Mouse (Mus musculus) MEL-GATA-1-ER (cell line): ENCODE results near the gene Aloxe3.

Source experiments
- DNase-seq: peaks from one replicate; pipeline ENCODE4 v3.0.0-alpha.2; 2012; ENCODE audit warnings: low read depth; ENCODE audit errors: extremely low read depth

Aloxe3 gene

GRCm38 (mm10) chr11:69107676-69108075 lies 18.0 kb upstream of the Aloxe3 start:
- DNase-seq: no peak

GRCm38 (mm10) chr11:69108223-69108622 lies 17.5 kb upstream of the Aloxe3 start:
- DNase-seq: no peak

GRCm38 (mm10) chr11:69109032-69109900 lies 16.4 kb upstream of the Aloxe3 start:
- no peak for DNase-seq

GRCm38 (mm10) chr11:69110319-69111046 lies 15.2 kb upstream of the Aloxe3 start:
- DNase-seq: peak; percentile 86

GRCm38 (mm10) chr11:69111051-69111810 lies 14.5 kb upstream of the Aloxe3 start:
- no peak for DNase-seq

GRCm38 (mm10) chr11:69111865-69112264 lies 13.8 kb upstream of the Aloxe3 start:
- no peak for DNase-seq

- no peak for DNase-seq
Measured at GRCm38 (mm10) chr11:69114018-69114417, 11.7 kb upstream of the Aloxe3 start.

GRCm38 (mm10) chr11:69114621-69115020 lies 11.1 kb upstream of the Aloxe3 start:
- no peak for DNase-seq

- DNase-seq: no peak
Measured at GRCm38 (mm10) chr11:69116843-69117242, 8.9 kb upstream of the Aloxe3 start.

- peak; percentile 63 for DNase-seq
Measured at GRCm38 (mm10) chr11:69117737-69118695, 7.7 kb upstream of the Aloxe3 start.

GRCm38 (mm10) chr11:69118765-69119164 lies 6.9 kb upstream of the Aloxe3 start:
- DNase-seq: peak; percentile 77

GRCm38 (mm10) chr11:69119446-69120155 lies 6.1 kb upstream of the Aloxe3 start:
- DNase-seq: no peak

- no peak for DNase-seq
Measured at GRCm38 (mm10) chr11:69120221-69121000, 5.3 kb upstream of the Aloxe3 start, which contains the start of gene Hes7. Gene Hes7, plus strand, starts transcription at chr11:69120404.

GRCm38 (mm10) chr11:69121001-69121740 lies 4.5 kb upstream of the Aloxe3 start:
- DNase-seq: no peak

GRCm38 (mm10) chr11:69121741-69122335 lies 3.9 kb upstream of the Aloxe3 start:
- DNase-seq: no peak

- peak; percentile 47 for DNase-seq
Measured at GRCm38 (mm10) chr11:69122336-69122951, 3.3 kb upstream of the Aloxe3 start, which contains the start of gene 9130213A22Rik. Gene 9130213A22Rik, minus strand, starts transcription at chr11:69122589.

GRCm38 (mm10) chr11:69123056-69123692 lies 2.5 kb upstream of the Aloxe3 start:
- peak; percentile 74 for DNase-seq
